Mouse (Mus musculus) megakaryocyte, embryonic 14.5 days (primary cell): ENCODE measurements around the gene Klf7. TPM values are rescaled to one million over a fixed set of nuclear protein-coding genes. Genes with fewer than 3 reads are reported as not detected.

Experiments
- H3K27me3 ChIP-seq: replicated peaks from 2 replicates; pipeline ENCODE3; 2012; ENCODE audit warnings: inconsistent platforms
- H3K36me3 ChIP-seq: replicated peaks from 2 replicates; pipeline ENCODE3; 2012; ENCODE audit warnings: low read length, inconsistent platforms, mixed read lengths
- H3K4me1 ChIP-seq: 2 replicates; pipeline ENCODE4 v1.6.1; 2012; ENCODE audit warnings: inconsistent platforms
- H3K4me3 ChIP-seq: replicated peaks from 2 replicates; pipeline ENCODE3; 2012; ENCODE audit warnings: moderate library complexity, mild to moderate bottlenecking, inconsistent platforms
- H3K9me3 ChIP-seq: 2 replicates; pipeline ENCODE4 v1.6.1; 2012; ENCODE audit warnings: inconsistent platforms
- FLI1 ChIP-seq: IDR thresholded peaks from 2 replicates; pipeline ENCODE4 v1.6.1; 2012; ENCODE audit warnings: low read length, inconsistent platforms, mixed read lengths
- GATA1 ChIP-seq: IDR thresholded peaks from 3 replicates; pipeline ENCODE4 v1.6.1; 2012; ENCODE audit warnings: mixed read lengths, low read length, inconsistent platforms, borderline replicate concordance
- polyA plus RNA-seq: library from polyadenylated mRNA; stranded (reverse); fragments of >175 nt; gene quantifications from 2 replicates; pipeline ENCODE4 v1.2.3, GENCODE M21; 2012; ENCODE audit warnings: low replicate concordance; ENCODE audit not compliant: insufficient read depth

The Klf7 gene
- polyA plus RNA-seq, 1 experiment: 18.5 TPM

- H3K4me3 ChIP-seq: no peak overlapping the region
- no peaks in the 10 kb centered on the region for H3K36me3 ChIP-seq
- TF ChIP-seq GATA1 (no peak), FLI1 (no peak)
- H3K27me3 ChIP-seq: peaks cover 16% of the 10 kb centered on the region
- H3K4me1 ChIP-seq: peaks cover 22% of the 10 kb centered on the region
- H3K9me3 ChIP-seq: no peaks in the 10 kb centered on the region
Observed at GRCm38 (mm10) chr1:63990416-63990815, 131.7 kb downstream of the Klf7 start.

- Histone ChIP-seq H3K4me1 (peaks cover 4% of the 10 kb centered on the region; the same call in 1 of the 2 replicates), H3K27me3 (no peaks in the 10 kb centered on the region), H3K9me3 (no peaks in the 10 kb centered on the region), H3K4me3 (no peak overlapping the region), H3K36me3 (no peaks in the 10 kb centered on the region)
- TF ChIP-seq FLI1 (no peak), GATA1 (no peak)
Observed at GRCm38 (mm10) chr1:63980733-63981132, 141.3 kb downstream of the Klf7 start.
